Mouse (Mus musculus) bone marrow, adult 2 months (tissue): ENCODE results near the gene Sp7. TPM values are rescaled to one million over a fixed set of nuclear protein-coding genes. Genes with fewer than 3 reads are reported as not detected.

Source experiments
- H3K27ac ChIP-seq: fragments of 200-500 bp; 2 replicates; pipeline ENCODE4 v1.5.1; 2012; ENCODE audit warnings: low read depth, mild to moderate bottlenecking, control low read depth, inconsistent platforms, low read length; ENCODE audit not compliant: control insufficient read depth, poor library complexity, insufficient read depth
- H3K4me1 ChIP-seq: fragments of 200-500 bp; 2 replicates; pipeline ENCODE4 v1.6.1; 2011; ENCODE audit warnings: low read length; ENCODE audit not compliant: control insufficient read depth, insufficient read depth
- H3K4me3 ChIP-seq: fragments of 200-500 bp; replicated peaks from 2 replicates; pipeline ENCODE3; 2011; ENCODE audit warnings: mild to moderate bottlenecking, low read depth, low read length, control low read depth; ENCODE audit not compliant: control insufficient read depth
- CTCF ChIP-seq: fragments of 200-500 bp; IDR thresholded peaks from 2 replicates; pipeline ENCODE4 v1.5.1; 2011; ENCODE audit warnings: low read length, control low read depth; ENCODE audit not compliant: control insufficient read depth, insufficient read depth
- POLR2A ChIP-seq: fragments of 200-500 bp; IDR thresholded peaks from 2 replicates; pipeline ENCODE4 v1.6.1; 2011; ENCODE audit warnings: low read depth, mild to moderate bottlenecking, control low read depth, low read length, borderline replicate concordance; ENCODE audit not compliant: control insufficient read depth
- WGBS: fragments of 180-500 bp; shearing (Covaris S2); methylation state at CpG from one replicate; pipeline ENCODE4 v1.1.7; 2018; 5-methylcytosine and 5-hydroxymethylcytosine counted together
- polyA plus RNA-seq: library from polyadenylated mRNA; stranded (reverse); fragments of >200 nt; gene quantifications from 2 replicates; pipeline ENCODE4 v1.2.4, GENCODE M21; 2011; ENCODE audit warnings: low replicate concordance; ENCODE audit not compliant: missing spikeins, insufficient read depth, insufficient read length

The Sp7 gene
- polyA plus RNA-seq, 1 experiment, result 3.2 TPM

DNA sequence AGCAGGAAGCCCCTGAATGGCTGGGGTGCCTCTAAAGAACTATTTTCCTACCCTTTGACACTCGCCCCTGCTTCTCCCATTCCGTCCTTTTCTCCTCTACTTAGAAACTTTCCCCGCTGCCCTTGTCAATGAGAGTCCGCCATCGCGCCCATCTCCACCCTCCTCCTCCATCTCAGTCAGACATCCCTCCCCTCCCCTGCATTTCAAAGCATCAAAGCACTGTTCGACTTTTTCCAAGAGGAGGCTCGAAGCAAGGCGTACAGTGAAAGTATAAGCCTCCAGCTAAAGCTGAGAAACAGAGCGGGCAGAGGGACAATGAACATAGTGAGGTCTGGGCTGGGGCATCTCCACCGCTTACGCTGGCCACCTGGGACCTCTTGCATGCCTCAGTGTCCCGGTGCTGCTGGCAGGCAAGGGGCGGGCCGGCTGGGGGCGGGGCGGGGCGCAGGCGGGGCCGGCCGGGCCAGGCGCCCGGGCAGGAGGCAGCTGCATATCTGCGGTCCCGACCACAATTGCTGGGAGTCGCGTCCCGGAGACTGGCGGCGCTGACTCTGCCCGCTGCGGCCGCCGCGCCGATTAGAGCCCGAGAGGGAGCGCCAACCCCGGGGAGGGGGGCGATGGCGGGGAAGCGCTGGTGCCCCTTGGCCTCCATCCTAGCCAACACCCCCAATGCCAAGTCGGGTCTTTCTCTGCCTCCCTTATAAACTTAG lies 9.6 kb upstream of the Sp7 start:
- WGBS, result 5% methylated on average over 43 of the region's 43 CpGs
- Histone ChIP-seq H3K4me1 (peaks cover 3% of the 10 kb centered on the region; the same call in 1 of the 2 replicates), H3K27ac (peak overlapping the region; percentile 13; the same call in 1 of the 2 replicates), H3K4me3 (peak overlapping the region; percentile 42)
- TF ChIP-seq CTCF (no peak), POLR2A (peak; percentile 42; the same call in 1 of the 2 replicates)

DNA sequence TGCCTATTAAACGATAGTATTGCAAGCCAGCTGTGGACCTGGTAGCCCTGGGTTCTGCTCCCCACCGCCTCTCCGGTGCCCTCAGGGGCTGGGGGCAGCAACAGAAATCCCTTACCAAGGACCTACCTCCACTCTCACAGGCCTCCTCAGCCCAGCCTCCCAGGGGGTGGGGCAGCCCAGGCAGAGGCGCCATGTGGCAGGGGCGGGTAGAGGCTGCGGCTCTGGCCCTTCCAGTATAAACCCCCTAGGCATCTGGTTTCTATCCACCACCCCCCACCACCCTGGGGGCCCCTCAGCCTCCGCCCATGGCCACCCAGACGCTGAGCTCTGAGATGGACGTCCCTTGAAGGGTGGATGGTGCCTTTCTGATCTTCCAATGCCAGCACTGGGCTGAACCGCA lies 3.7 kb upstream of the Sp7 start:
- Histone ChIP-seq H3K4me3 (no peak overlapping the region), H3K4me1 (no peaks in the 10 kb centered on the region; the same call in 1 of the 2 replicates), H3K27ac (no peak overlapping the region)
- TF ChIP-seq CTCF (no peak), POLR2A (no peak)
- WGBS, result 61% methylated on average over 10 of the region's 10 CpGs

- no peak overlapping the region for H3K4me3 ChIP-seq
- no peak overlapping the region for H3K27ac ChIP-seq
- H3K4me1 ChIP-seq, result no peaks in the 10 kb centered on the region; the same call in 1 of the 2 replicates
- TF ChIP-seq CTCF, result no peak
- TF ChIP-seq POLR2A, result no peak
- WGBS, result 26% methylated on average over 13 of the region's 13 CpGs
Observed at GRCm38 (mm10) chr15:102369972-102370371, 3.0 kb upstream of the Sp7 start.

- Histone ChIP-seq H3K27ac (no peak overlapping the region), H3K4me1 (no peaks in the 10 kb centered on the region; the same call in 1 of the 2 replicates), H3K4me3 (no peak overlapping the region)
- WGBS, result 54% methylated on average over 7 of the region's 7 CpGs
- TF ChIP-seq POLR2A (no peak), CTCF (no peak)
Observed at GRCm38 (mm10) chr15:102366238-102366637, 744 bp downstream of the Sp7 start.

DNA sequence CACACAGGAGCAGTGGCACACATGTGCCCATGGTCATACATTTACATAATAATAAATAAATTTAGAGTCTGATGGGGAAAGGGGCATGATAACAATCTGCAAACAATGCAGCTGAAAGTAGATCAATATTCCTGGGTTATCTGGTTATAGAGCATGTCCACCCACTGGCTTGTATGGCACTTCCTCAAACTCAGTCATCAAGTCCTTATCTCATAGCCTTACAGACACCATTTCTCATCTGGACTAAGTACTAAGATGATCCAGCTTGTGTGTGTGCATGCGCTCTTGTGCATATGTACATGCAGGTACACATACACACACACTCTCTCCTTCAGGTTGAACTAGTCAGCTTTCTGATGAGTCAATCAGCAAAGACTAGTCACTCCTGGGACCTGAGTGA lies 2.3 kb downstream of the Sp7 start:
- no peak overlapping the region for H3K4me3 ChIP-seq
- H3K27ac ChIP-seq, result no peak overlapping the region
- WGBS, result 88% methylated on average over 1 of the region's 1 CpGs
- TF ChIP-seq CTCF, result no peak
- TF ChIP-seq POLR2A, result no peak
- H3K4me1 ChIP-seq, result no peaks in the 10 kb centered on the region; the same call in 1 of the 2 replicates

GRCm38 (mm10) chr15:102362648-102363047 lies 4.3 kb downstream of the Sp7 start:
- WGBS, result 12% methylated on average over 14 of the region's 14 CpGs
- Histone ChIP-seq H3K27ac (no peak overlapping the region), H3K4me1 (no peaks in the 10 kb centered on the region; the same call in 1 of the 2 replicates), H3K4me3 (no peak overlapping the region)
- no peak for TF ChIP-seq CTCF
- TF ChIP-seq POLR2A, result no peak

DNA sequence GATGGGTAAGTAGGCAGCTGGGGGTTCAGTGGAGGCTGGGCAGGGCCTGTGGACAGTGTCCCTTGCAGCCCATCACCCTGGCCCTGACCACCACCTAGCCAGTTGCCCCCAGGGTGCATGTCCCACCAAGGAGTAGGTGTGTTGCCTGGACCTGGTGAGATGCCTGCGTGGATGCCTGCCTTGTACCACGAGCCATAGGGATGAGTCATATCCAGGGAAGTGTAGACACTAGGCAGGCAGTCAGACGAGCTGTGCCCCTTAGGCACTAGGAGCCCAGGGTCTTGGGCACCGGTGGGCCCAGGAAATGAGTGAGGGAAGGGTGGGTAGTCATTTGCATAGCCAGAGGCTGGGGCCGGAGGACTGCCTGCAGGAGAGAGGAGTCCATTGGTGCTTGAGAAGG lies 8.1 kb downstream of the Sp7 start:
- Histone ChIP-seq H3K4me1 (no peaks in the 10 kb centered on the region), H3K27ac (no peak overlapping the region), H3K4me3 (no peak overlapping the region)
- TF ChIP-seq CTCF (no peak), POLR2A (no peak)
- 48% methylated on average over 5 of the region's 5 CpGs for WGBS

GRCm38 (mm10) chr15:102358126-102358525 lies 8.9 kb downstream of the Sp7 start:
- TF ChIP-seq POLR2A, result no peak
- TF ChIP-seq CTCF, result no peak
- H3K27ac ChIP-seq, result no peak overlapping the region
- 2% methylated on average over 25 of the region's 25 CpGs for WGBS
- H3K4me3 ChIP-seq, result no peak overlapping the region
- no peaks in the 10 kb centered on the region for H3K4me1 ChIP-seq
